Mouse (Mus musculus) left cerebral cortex, postnatal 25 days (tissue): ENCODE measurements around the gene Mink1. TPM values are rescaled to one million over a fixed set of nuclear protein-coding genes. Genes with fewer than 3 reads are reported as not detected.
"Not testable (repeated sequence)": the region's sequence is repeated elsewhere in the genome, so short reads cannot be mapped to it uniquely, and the experiment has no call there.

Experiments used
- DNase-seq, 2 experiments: peaks; one replicate each; pipeline ENCODE4 v3.0.0; 2022; ENCODE audit warnings: low spot score in 2 of 2, mixed read lengths in 1 of 2
- intact Hi-C: fragments of 180-260 bp; cut with DNase I; formaldehyde crosslinking; loops from one replicate; pipeline ENCODE4 v1.15.1; 2025
- total RNA-seq, 2 experiments: library from RNA; stranded (reverse); gene quantifications; 2 replicates each; pipeline ENCODE4 v1.2.3; 2021

Gene Mink1
- total RNA-seq, result 100 to 1,000 TPM; 412 to 432 TPM

GRCm38 (mm10) chr11:70562287-70562994, at the start of gene Mink1:
TSS of gene Mink1 (plus strand) at chr11:70562881.
- peak; percentile 89 to 94 for DNase-seq
- intact Hi-C loops, result loop anchor here (1.0 to 5.0 kb wide), 3 partner anchors 10 to 40 kb away; partner anchors contain the start of gene Pld2

- no peak for DNase-seq
- intact Hi-C loops, result no loop called here
Measured at GRCm38 (mm10) chr11:70513520-70513919, 49.2 kb upstream of the Mink1 start.

- no peak for DNase-seq
- intact Hi-C loops, result no loop called here
Measured at GRCm38 (mm10) chr11:70514288-70514687, 48.4 kb upstream of the Mink1 start, which contains the start of gene Vmo1. TSS of gene Vmo1 (minus strand) at chr11:70514616.

- intact Hi-C loops, result loop anchor here (2.0 to 5.0 kb wide), 2 partner anchors 88 to 241 kb away; no protein-coding TSS in a partner anchor
- DNase-seq, result peak in 1 of 2 experiments; percentile 39
Measured at GRCm38 (mm10) chr11:70516352-70516751, 46.3 kb upstream of the Mink1 start.

- intact Hi-C loops, result loop anchor here (5.0 kb wide), 1 partner anchor 239 kb away; no protein-coding TSS in a partner anchor
- no peak for DNase-seq
Measured at GRCm38 (mm10) chr11:70518436-70518835, 44.2 kb upstream of the Mink1 start.

GRCm38 (mm10) chr11:70518923-70519322, 43.8 kb upstream of the Mink1 start, which contains the start of gene Gltpd2:
TSS of gene Gltpd2 (plus strand) at chr11:70519196.
- intact Hi-C loops, result loop anchor here (5.0 kb wide), 1 partner anchor 238 kb away; no protein-coding TSS in a partner anchor
- DNase-seq, result no peak

- DNase-seq, result no peak
- intact Hi-C loops, result no loop called here
Measured at GRCm38 (mm10) chr11:70520178-70520769, 42.4 kb upstream of the Mink1 start.

- intact Hi-C loops, DNase-seq: not testable (repeated sequence)
Measured at GRCm38 (mm10) chr11:70523306-70523989, 39.2 kb upstream of the Mink1 start.

- DNase-seq, result no peak
- intact Hi-C loops, result loop anchor here (1.0 kb wide), 1 partner anchor 37 kb away; no protein-coding TSS in a partner anchor
Measured at GRCm38 (mm10) chr11:70524782-70525181, 37.9 kb upstream of the Mink1 start.

GRCm38 (mm10) chr11:70525184-70525678, 37.5 kb upstream of the Mink1 start, which contains the start of gene Psmb6:
TSS of gene Psmb6 (plus strand) at chr11:70525367.
- DNase-seq, result peak; percentile 93 to 98
- intact Hi-C loops, result loop anchor here (1.0 kb wide), 1 partner anchor 36 kb away; no protein-coding TSS in a partner anchor

- intact Hi-C loops, result loop anchor here (1.0 kb wide), 1 partner anchor 36 kb away; no protein-coding TSS in a partner anchor
- DNase-seq, result no peak
Measured at GRCm38 (mm10) chr11:70525726-70526125, 37.0 kb upstream of the Mink1 start.

- intact Hi-C loops, result no loop called here
- DNase-seq, result no peak
Measured at GRCm38 (mm10) chr11:70526211-70526610, 36.5 kb upstream of the Mink1 start.

GRCm38 (mm10) chr11:70528610-70529009, 34.1 kb upstream of the Mink1 start:
- no peak for DNase-seq
- intact Hi-C loops, result no loop called here

- intact Hi-C loops, DNase-seq: not testable (repeated sequence)
Measured at GRCm38 (mm10) chr11:70531065-70531464, 31.6 kb upstream of the Mink1 start.

GRCm38 (mm10) chr11:70532839-70533238, 29.8 kb upstream of the Mink1 start, which contains the start of gene Gm40193:
TSS of gene Gm40193 (minus strand) at chr11:70532939.
- no peak for DNase-seq
- intact Hi-C loops, result no loop called here

- intact Hi-C loops, result no loop called here
- no peak for DNase-seq
Measured at GRCm38 (mm10) chr11:70539423-70539822, 23.3 kb upstream of the Mink1 start.

GRCm38 (mm10) chr11:70539877-70540587, 22.6 kb upstream of the Mink1 start, which contains the start of gene Pld2:
TSS of gene Pld2 (plus strand) at chr11:70540064.
- intact Hi-C loops, result loop anchor here (1.0 kb wide), 1 partner anchor 22 kb away; the partner anchor contains the start of gene Mink1
- DNase-seq, result peak; percentile 76 to 77

- intact Hi-C loops, result loop anchor here (1.0 kb wide), 1 partner anchor 21 kb away; the partner anchor contains the start of gene Mink1
- no peak for DNase-seq
Measured at GRCm38 (mm10) chr11:70540928-70541327, 21.8 kb upstream of the Mink1 start.

- intact Hi-C loops, result no loop called here
- DNase-seq, result peak in 1 of 2 experiments; percentile 28
Measured at GRCm38 (mm10) chr11:70541415-70541814, 21.3 kb upstream of the Mink1 start.
